Mouse (Mus musculus): ENCODE results near the gene D7Ertd443e.

D7Ertd443e gene

GRCm38 (mm10) chr7:134385561-134385960 lies at the start of gene D7Ertd443e:
Gene D7Ertd443e (minus strand): TSS chr7:134385661.
- no peak for DNase-seq

- no peak for DNase-seq
These were observed 46.2 kb upstream of the D7Ertd443e start for GRCm38 (mm10) chr7:134431681-134432080.

GRCm38 (mm10) chr7:134428676-134429075 lies 43.2 kb upstream of the D7Ertd443e start:
- DNase-seq: peak in 1 of 2 experiments; percentile 18

- no peak for DNase-seq
These were observed 29.6 kb upstream of the D7Ertd443e start for GRCm38 (mm10) chr7:134415014-134415413.

GRCm38 (mm10) chr7:134414005-134414690 lies 28.7 kb upstream of the D7Ertd443e start:
- peak; percentile 44 to 60 for DNase-seq

- DNase-seq: peak; percentile 55 to 63
These were observed 23.2 kb upstream of the D7Ertd443e start for GRCm38 (mm10) chr7:134408641-134409040.

GRCm38 (mm10) chr7:134400746-134401145 lies 15.3 kb upstream of the D7Ertd443e start:
- DNase-seq: no peak

GRCm38 (mm10) chr7:134396769-134397168 lies 11.3 kb upstream of the D7Ertd443e start:
- no peak for DNase-seq

- no peak for DNase-seq
These were observed 2.7 kb downstream of the D7Ertd443e start for GRCm38 (mm10) chr7:134382791-134383190.

GRCm38 (mm10) chr7:134381407-134381861 lies 4.0 kb downstream of the D7Ertd443e start:
- DNase-seq: peak; percentile 79 to 80

GRCm38 (mm10) chr7:134378273-134378672 lies 7.2 kb downstream of the D7Ertd443e start:
- DNase-seq: peak; percentile 69 to 72

GRCm38 (mm10) chr7:134376786-134377185 lies 8.7 kb downstream of the D7Ertd443e start:
- DNase-seq: no peak

GRCm38 (mm10) chr7:134372276-134372675 lies 13.2 kb downstream of the D7Ertd443e start:
- peak; percentile 31 to 49 for DNase-seq

GRCm38 (mm10) chr7:134369241-134369640 lies 16.2 kb downstream of the D7Ertd443e start:
- DNase-seq: no peak

- DNase-seq: no peak
These were observed 23.1 kb downstream of the D7Ertd443e start for GRCm38 (mm10) chr7:134362257-134362870.

GRCm38 (mm10) chr7:134348825-134349224 lies 36.6 kb downstream of the D7Ertd443e start:
- peak; percentile 58 to 77 for DNase-seq

GRCm38 (mm10) chr7:134342202-134342601 lies 43.3 kb downstream of the D7Ertd443e start:
- no peak for DNase-seq

GRCm38 (mm10) chr7:134335951-134336350 lies 49.5 kb downstream of the D7Ertd443e start:
- no peak for DNase-seq

GRCm38 (mm10) chr7:134320979-134321378 lies 64.5 kb downstream of the D7Ertd443e start:
- no peak for DNase-seq

GRCm38 (mm10) chr7:134302084-134302483 lies 83.4 kb downstream of the D7Ertd443e start:
- DNase-seq: no peak

- DNase-seq: peak in 1 of 2 experiments; percentile 28
These were observed 84.2 kb downstream of the D7Ertd443e start for GRCm38 (mm10) chr7:134301285-134301684.

- peak; percentile 39 to 45 for DNase-seq
These were observed 92.7 kb downstream of the D7Ertd443e start for GRCm38 (mm10) chr7:134292750-134293149.

GRCm38 (mm10) chr7:134289611-134290301 lies 95.7 kb downstream of the D7Ertd443e start:
- no peak for DNase-seq

- no peak for DNase-seq
These were observed 96.3 kb downstream of the D7Ertd443e start for GRCm38 (mm10) chr7:134289126-134289525.
